Mouse (Mus musculus) stomach, embryonic 16.5 days (tissue): ENCODE measurements around the gene Itm2b. TPM values are rescaled to one million over a fixed set of nuclear protein-coding genes. Genes with fewer than 3 reads are reported as not detected.

Experiments
- ATAC-seq: fragments of 200-750 bp; cut with Nextera tagmentation; 2 replicates; pipeline ENCODE4 v1.8.0; 2017; ENCODE audit warnings: moderate number of reproducible peaks, moderate TSS enrichment; ENCODE audit not compliant: insufficient read depth, low FRiP score
- H3K27ac ChIP-seq: fragments of 300-500 bp; sonication (generic); 2 replicates; pipeline ENCODE4 v1.5.1; 2014; ENCODE audit warnings: low read length
- H3K27me3 ChIP-seq: fragments of 300-500 bp; sonication (generic); 2 replicates; pipeline ENCODE4 v1.6.1; 2014; ENCODE audit warnings: low read length, control low read depth, mixed read lengths; ENCODE audit not compliant: control insufficient read depth, insufficient read depth
- H3K36me3 ChIP-seq: fragments of 300-500 bp; sonication (generic); 2 replicates; pipeline ENCODE4 v1.6.1; 2014; ENCODE audit warnings: low read length; ENCODE audit not compliant: control insufficient read depth, insufficient read depth
- H3K4me1 ChIP-seq: fragments of 300-500 bp; sonication (generic); 2 replicates; pipeline ENCODE4 v1.6.1; 2014; ENCODE audit warnings: low read length, control low read depth, mixed read lengths; ENCODE audit not compliant: control insufficient read depth, insufficient read depth
- H3K4me2 ChIP-seq: fragments of 300-500 bp; sonication (generic); 2 replicates; pipeline ENCODE4 v1.6.1; 2014; ENCODE audit warnings: low read depth, low read length, mixed read lengths
- H3K4me3 ChIP-seq: fragments of 300-500 bp; sonication (generic); replicated peaks from 2 replicates; pipeline ENCODE4 v1.5.1; 2014; ENCODE audit warnings: mild to moderate bottlenecking, low read length
- H3K9ac ChIP-seq: fragments of 300-500 bp; sonication (generic); 2 replicates; pipeline ENCODE4 v1.6.1; 2014; ENCODE audit warnings: low read length
- H3K9me3 ChIP-seq: fragments of 300-500 bp; sonication (generic); replicated peaks from 2 replicates; pipeline ENCODE4 v1.6.1; 2016; ENCODE audit warnings: low read length, control low read depth; ENCODE audit not compliant: control insufficient read depth
- WGBS: fragments of 180-500 bp; shearing (Covaris S2); extraction: QIAGEN DNeasy Blood & Tissue Kit; methylation state at CpG from one replicate; pipeline ENCODE4 v1.1.7; 2014; 5-methylcytosine and 5-hydroxymethylcytosine counted together
- polyA plus RNA-seq: library from polyadenylated mRNA; unstranded; fragments of >200 nt; fragmentation: Nextera tagmentation; extraction: Ambion mirVana; gene quantifications from 2 replicates; pipeline ENCODE4 v1.2.1, GENCODE M21; 2015

Gene Itm2b
- polyA plus RNA-seq, 1 experiment from 2014 or later: 1,005 TPM

- Histone ChIP-seq H3K4me3 (no peak overlapping the region), H3K9me3 (no peaks in the 10 kb centered on the region), H3K9ac (peak overlapping the region; percentile 99), H3K27ac (peak overlapping the region; percentile 99), H3K36me3 (no peaks in the 10 kb centered on the region), H3K4me1 (peaks cover 25% of the 10 kb centered on the region), H3K27me3 (no peaks in the 10 kb centered on the region), H3K4me2 (peak overlapping the region; percentile 63; the same call in 1 of the 2 replicates)
- WGBS: 76% methylated on average over 2 of the region's 2 CpGs
- peak; percentile 27; the same call in 1 of the 2 replicates for ATAC-seq
These were observed 758 bp upstream of the Itm2b start for GRCm38 (mm10) chr14:73385720-73386374.

- Histone ChIP-seq H3K36me3 (peaks cover 5% of the 10 kb centered on the region; the same call in 1 of the 2 replicates), H3K4me3 (peak overlapping the region; percentile 97), H3K9ac (peak overlapping the region; percentile 99), H3K9me3 (no peaks in the 10 kb centered on the region), H3K4me2 (peak overlapping the region; percentile 63), H3K27ac (peak overlapping the region; percentile 99), H3K27me3 (no peaks in the 10 kb centered on the region), H3K4me1 (peaks cover 23% of the 10 kb centered on the region)
- no peak for ATAC-seq
- 0% methylated on average over 13 of the region's 13 CpGs for WGBS
These were observed 560 bp downstream of the Itm2b start for GRCm38 (mm10) chr14:73384546-73384912.

GRCm38 (mm10) chr14:73383746-73384145, 1.3 kb downstream of the Itm2b start:
- H3K27me3 ChIP-seq: no peaks in the 10 kb centered on the region
- peak overlapping the region; percentile 97 for H3K4me3 ChIP-seq
- peak overlapping the region; percentile 63 for H3K4me2 ChIP-seq
- H3K36me3 ChIP-seq: peaks cover 5% of the 10 kb centered on the region; the same call in 1 of the 2 replicates
- H3K4me1 ChIP-seq: peaks cover 17% of the 10 kb centered on the region
- H3K9me3 ChIP-seq: no peaks in the 10 kb centered on the region
- WGBS: 21% methylated on average over 2 of the region's 2 CpGs
- no peak overlapping the region for H3K27ac ChIP-seq
- no peak for ATAC-seq
- no peak overlapping the region for H3K9ac ChIP-seq

- H3K4me2 ChIP-seq: peak overlapping the region; percentile 63
- H3K9me3 ChIP-seq: no peaks in the 10 kb centered on the region
- ATAC-seq: no peak
- peak overlapping the region; percentile 97 for H3K4me3 ChIP-seq
- H3K27ac ChIP-seq: no peak overlapping the region
- H3K9ac ChIP-seq: peak overlapping the region; percentile 62
- WGBS: 46% methylated on average over 9 of the region's 9 CpGs
- no peaks in the 10 kb centered on the region for H3K27me3 ChIP-seq
- H3K4me1 ChIP-seq: peaks cover 14% of the 10 kb centered on the region
- H3K36me3 ChIP-seq: peaks cover 5% of the 10 kb centered on the region; the same call in 1 of the 2 replicates
These were observed 2.4 kb downstream of the Itm2b start for GRCm38 (mm10) chr14:73382699-73383098.

- Histone ChIP-seq H3K9ac (no peak overlapping the region), H3K4me3 (no peak overlapping the region), H3K36me3 (peaks cover 5% of the 10 kb centered on the region; the same call in 1 of the 2 replicates), H3K4me2 (no peak overlapping the region), H3K27ac (no peak overlapping the region), H3K4me1 (peaks cover 23% of the 10 kb centered on the region), H3K9me3 (no peaks in the 10 kb centered on the region), H3K27me3 (no peaks in the 10 kb centered on the region)
- no peak for ATAC-seq
- 68% methylated on average over 4 of the region's 4 CpGs for WGBS
These were observed 3.5 kb downstream of the Itm2b start for GRCm38 (mm10) chr14:73381559-73381958.

- H3K9me3 ChIP-seq: no peaks in the 10 kb centered on the region
- H3K4me1 ChIP-seq: peaks cover 38% of the 10 kb centered on the region
- no peak overlapping the region for H3K4me2 ChIP-seq
- no peak overlapping the region for H3K4me3 ChIP-seq
- peaks cover 5% of the 10 kb centered on the region; the same call in 1 of the 2 replicates for H3K36me3 ChIP-seq
- 78% methylated on average over 6 of the region's 6 CpGs for WGBS
- H3K27me3 ChIP-seq: no peaks in the 10 kb centered on the region
- no peak overlapping the region for H3K9ac ChIP-seq
- no peak for ATAC-seq
- no peak overlapping the region for H3K27ac ChIP-seq
These were observed 7.3 kb downstream of the Itm2b start for GRCm38 (mm10) chr14:73377804-73378203.

GRCm38 (mm10) chr14:73376920-73377319, 8.2 kb downstream of the Itm2b start:
- peak overlapping the region; percentile 62; the same call in 1 of the 2 replicates for H3K27ac ChIP-seq
- peaks cover 5% of the 10 kb centered on the region; the same call in 1 of the 2 replicates for H3K36me3 ChIP-seq
- H3K9ac ChIP-seq: no peak overlapping the region
- no peak overlapping the region for H3K4me3 ChIP-seq
- H3K9me3 ChIP-seq: no peaks in the 10 kb centered on the region
- H3K4me2 ChIP-seq: no peak overlapping the region
- H3K27me3 ChIP-seq: no peaks in the 10 kb centered on the region
- WGBS: 58% methylated on average over 6 of the region's 6 CpGs
- ATAC-seq: peak; percentile 82; the same call in 1 of the 2 replicates
- peaks cover 38% of the 10 kb centered on the region for H3K4me1 ChIP-seq

GRCm38 (mm10) chr14:73375903-73376302, 9.2 kb downstream of the Itm2b start:
- Histone ChIP-seq H3K9ac (no peak overlapping the region), H3K36me3 (peaks cover 5% of the 10 kb centered on the region; the same call in 1 of the 2 replicates), H3K4me2 (no peak overlapping the region), H3K4me3 (no peak overlapping the region), H3K4me1 (peaks cover 40% of the 10 kb centered on the region), H3K9me3 (no peaks in the 10 kb centered on the region), H3K27ac (no peak overlapping the region), H3K27me3 (no peaks in the 10 kb centered on the region)
- peak; percentile 30; the same call in 1 of the 2 replicates for ATAC-seq
- 48% methylated on average over 8 of the region's 8 CpGs for WGBS

GRCm38 (mm10) chr14:73375445-73375844, 9.6 kb downstream of the Itm2b start:
- Histone ChIP-seq H3K36me3 (peaks cover 3% of the 10 kb centered on the region; the same call in 1 of the 2 replicates), H3K27ac (no peak overlapping the region), H3K4me1 (peaks cover 41% of the 10 kb centered on the region), H3K9me3 (no peaks in the 10 kb centered on the region), H3K4me2 (no peak overlapping the region), H3K27me3 (no peaks in the 10 kb centered on the region), H3K9ac (no peak overlapping the region), H3K4me3 (no peak overlapping the region)
- no peak for ATAC-seq
- 77% methylated on average over 8 of the region's 8 CpGs for whole genome bisulfite sequencing
